Mouse (Mus musculus) E14TG2a.4 (cell line): ENCODE data around the gene Kif17.

Experiments used
- CTCF ChIP-seq: conservative IDR thresholded peaks from 2 replicates; pipeline ENCODE4 v1.5.1; 2014; ENCODE audit warnings: low read length
- NANOG ChIP-seq: IDR thresholded peaks from 2 replicates; pipeline ENCODE4 v1.6.1; 2014; ENCODE audit warnings: borderline replicate concordance, low read length, mixed read lengths
- POU5F1 ChIP-seq: IDR thresholded peaks from 2 replicates; pipeline ENCODE4 v1.6.1; 2014; ENCODE audit warnings: low read length, borderline replicate concordance

GRCm38 (mm10) chr4:138215671-138216199 is 34.5 kb upstream of the Kif17 start:
- TF ChIP-seq CTCF = no peak
- TF ChIP-seq NANOG = no peak
- TF ChIP-seq POU5F1 = no peak
